Mouse (Mus musculus) adrenal gland, postnatal 0 days (tissue): ENCODE data around the gene Tes3-ps. TPM values are rescaled to one million over a fixed set of nuclear protein-coding genes. Genes with fewer than 3 reads are reported as not detected.

ENCODE experiments used
- polyA plus RNA-seq: library from polyadenylated mRNA; unstranded; fragments of >200 nt; fragmentation: Nextera tagmentation; extraction: Ambion mirVana; gene quantifications from 2 replicates; pipeline ENCODE4 v1.2.1, GENCODE M21; 2015

Gene Tes3-ps
- 0.69 and 0.99 TPM in 2 replicates for polyA plus RNA-seq

GRCm38 (mm10) chr13:49492376-49493368, at the start of gene Tes3-ps:
Gene Tes3-ps (plus strand): TSS chr13:49493318.

GRCm38 (mm10) chr13:49504510-49504909, 11.4 kb downstream of the Tes3-ps start, which contains the start of gene Ecm2:
Gene Ecm2 (plus strand): TSS chr13:49504810.

GRCm38 (mm10) chr13:49544279-49544678, 51.2 kb downstream of the Tes3-ps start, which contains the start of gene Aspn:
Gene Aspn (plus strand): TSS chr13:49544443.

Other genes starting within 250 kb of the Tes3-ps start
- gene Susd3, start 244.6 kb upstream of the Tes3-ps start, polyA plus RNA-seq = 16.2 and 23.9 TPM in 2 replicates
- 0.44 and 0.57 TPM in 2 replicates for gene Fgd3, start 173.0 kb upstream of the Tes3-ps start, polyA plus RNA-seq
- 11.8 and 15.5 TPM in 2 replicates for gene Bicd2, start 151.7 kb upstream of the Tes3-ps start, polyA plus RNA-seq
- gene Ippk, start 72.1 kb upstream of the Tes3-ps start, polyA plus RNA-seq = 10.2 and 16.9 TPM in 2 replicates
- 3.1 and 5.0 TPM in 2 replicates for gene Ecm2, start 11.5 kb downstream of the Tes3-ps start, polyA plus RNA-seq
- gene Aspn, start 51.1 kb downstream of the Tes3-ps start, polyA plus RNA-seq = 64.4 and 97.2 TPM in 2 replicates
- gene Omd, start 89.1 kb downstream of the Tes3-ps start, polyA plus RNA-seq = 4.7 and 15.6 TPM in 2 replicates
- 148 and 377 TPM in 2 replicates for gene Ogn, start 114.7 kb downstream of the Tes3-ps start, polyA plus RNA-seq
- gene Cenpp, start 159.5 kb downstream of the Tes3-ps start, polyA plus RNA-seq = 23.1 and 26.1 TPM in 2 replicates
- 10.2 and 14.8 TPM in 2 replicates for gene Nol8, start 159.8 kb downstream of the Tes3-ps start, polyA plus RNA-seq
- 15.8 and 20.6 TPM in 2 replicates for gene Iars, start 188.8 kb downstream of the Tes3-ps start, polyA plus RNA-seq